In genomic region chr15:85900318-85900717, GRCm38 (mm10) we compare ENCODE assay signal across 29 mouse cellular contexts. TPM values are rescaled to one million over a fixed set of nuclear protein-coding genes. Genes with fewer than 3 reads are reported as not detected.
DNase-seq lines count a peak whose midpoint lies in the region; ATAC-seq and TF ChIP-seq lines count a peak whose summit lies in the region.
"Had no signal": no experiment of that assay in that cellular context is flagged by ENCODE, and none has a peak within 500 bp of the region (broad histone marks: within the 10 kb centered on the region; RNA-seq: fewer than 3 reads in every experiment).

No protein-coding gene starts in this region.

- H3K4me2 ChIP-seq in hindbrain, postnatal 0 days (ENCODE audit: low read depth, low read length) = no peak overlapping the region
- no peak overlapping the region for H3K4me2 ChIP-seq in hindbrain, embryonic 11.5 days (replicated peaks; ENCODE audit: low read depth, low read length)
- no peak overlapping the region for H3K4me2 ChIP-seq in forebrain, embryonic 14.5 days (ENCODE audit: low read length)
- no peak overlapping the region for H3K4me2 ChIP-seq in myocyte (ENCODE audit: low read depth)
- H3K4me2 ChIP-seq: embryonic facial prominence, embryonic 13.5 days; heart, embryonic 15.5 days; hindbrain, embryonic 14.5 days; kidney, embryonic 15.5 days; limb, embryonic 15.5 days had no signal

- no peaks in the 10 kb centered on the region; the same call in 1 of the 2 replicates for H3K36me3 ChIP-seq in hindbrain, postnatal 0 days (ENCODE audit: insufficient read depth, low read length)
- H3K36me3 ChIP-seq in hindbrain, embryonic 11.5 days (ENCODE audit: control insufficient read depth, insufficient read depth, low read length) = no peaks in the 10 kb centered on the region
- peaks cover 86% of the 10 kb centered on the region for H3K36me3 ChIP-seq in forebrain, embryonic 14.5 days (ENCODE audit: control insufficient read depth, insufficient read depth, low read length)
- H3K36me3 ChIP-seq in myocyte (ENCODE audit: control insufficient read depth, insufficient read depth) = peaks cover 11% of the 10 kb centered on the region

- no peaks in the 10 kb centered on the region for H3K4me1 ChIP-seq in hindbrain, postnatal 0 days (ENCODE audit: insufficient read depth, low read length)
- no peaks in the 10 kb centered on the region for H3K4me1 ChIP-seq in hindbrain, embryonic 11.5 days (replicated peaks; ENCODE audit: control insufficient read depth, insufficient read depth, low read length)
- H3K4me1 ChIP-seq in forebrain, embryonic 14.5 days (ENCODE audit: control insufficient read depth, insufficient read depth, low read length) = no peaks in the 10 kb centered on the region
- H3K4me1 ChIP-seq: embryonic facial prominence, embryonic 13.5 days; heart, embryonic 15.5 days; kidney, embryonic 15.5 days; limb, embryonic 10.5 days; limb, embryonic 15.5 days had no signal

- ATAC-seq in hindbrain, postnatal 0 days = no peak
- ATAC-seq in hindbrain, embryonic 11.5 days (ENCODE audit: low FRiP score) = no peak
- ATAC-seq in forebrain, embryonic 14.5 days = no peak
- ATAC-seq: CD4-positive, CD25-positive, alpha-beta regulatory T cell, adult 4 months had no signal

- H3K4me3 ChIP-seq in hindbrain, postnatal 0 days (ENCODE audit: low read length) = no peak overlapping the region
- no peak overlapping the region for H3K4me3 ChIP-seq in hindbrain, embryonic 11.5 days (ENCODE audit: low read depth, low read length)
- no peak overlapping the region for H3K4me3 ChIP-seq in forebrain, embryonic 14.5 days (ENCODE audit: low read depth, low read length)
- H3K4me3 ChIP-seq in myocyte = no peak overlapping the region
- H3K4me3 ChIP-seq: embryonic facial prominence, embryonic 13.5 days; heart, embryonic 10.5 days; heart, embryonic 15.5 days; kidney, embryonic 15.5 days; layer of hippocampus, adult 2 months; limb, embryonic 10.5 days; limb, embryonic 15.5 days had no signal

- no peak overlapping the region for H3K27ac ChIP-seq in hindbrain, postnatal 0 days
- H3K27ac ChIP-seq in hindbrain, embryonic 11.5 days (ENCODE audit: low read depth, low read length) = no peak overlapping the region
- no peak overlapping the region for H3K27ac ChIP-seq in forebrain, embryonic 14.5 days (ENCODE audit: low read depth, low read length)
- H3K27ac ChIP-seq: embryonic facial prominence, embryonic 13.5 days; heart, embryonic 10.5 days; heart, embryonic 15.5 days; hindbrain, embryonic 14.5 days; kidney, embryonic 15.5 days; layer of hippocampus, adult 2 months; limb, embryonic 10.5 days; limb, embryonic 15.5 days; liver, embryonic 14.5 days had no signal

- no peak overlapping the region for H3K9ac ChIP-seq in hindbrain, postnatal 0 days (replicated peaks; ENCODE audit: low read length)
- no peak overlapping the region for H3K9ac ChIP-seq in hindbrain, embryonic 11.5 days (ENCODE audit: low read depth, low read length)
- H3K9ac ChIP-seq in forebrain, embryonic 14.5 days (ENCODE audit: low read length) = no peak overlapping the region
- H3K9ac ChIP-seq: embryonic facial prominence, embryonic 13.5 days; heart, embryonic 15.5 days; hindbrain, embryonic 14.5 days; kidney, embryonic 15.5 days; limb, embryonic 15.5 days; liver, embryonic 14.5 days had no signal

- H3K79me2 ChIP-seq in myocyte (ENCODE audit: control insufficient read depth, insufficient read depth) = no peaks in the 10 kb centered on the region

- H3ac ChIP-seq in myocyte (ENCODE audit: control insufficient read depth, insufficient read length) = no peak overlapping the region

- TF ChIP-seq POLR2A in myocyte (IDR thresholded peaks at IDR 0.05; ENCODE audit: insufficient read length, low read depth) = no peak

- TF ChIP-seq CTCF in hindbrain, postnatal 0 days (IDR thresholded peaks at IDR 0.05; ENCODE audit: low read depth) = no peak

- DNase-seq in cerebellum, postnatal 10 days = peak; percentile 69 to 74
- no peak for DNase-seq in cerebellum, adult 9-10 months
- DNase-seq in hindbrain, postnatal 0 days (ENCODE audit: low spot score) = peak; percentile 56
- DNase-seq in hindbrain, embryonic 11.5 days (ENCODE audit: low spot score) = no peak
- peak; percentile 27 for DNase-seq in forebrain, embryonic 14.5 days (ENCODE audit: low spot score)
- no peak for DNase-seq in kidney, postnatal 14 days
- DNase-seq: adrenal gland, postnatal 25 days; cerebellum, adult 2 months; gastrocnemius, postnatal 14 days; kidney, adult 18-20 months; kidney, postnatal 36 days; lung, adult 2 months; lung, postnatal 10 days; midbrain, embryonic 14.5 days; right cerebral cortex, adult 18-20 months; spleen, adult 18-20 months; thymus, postnatal 14 days had no signal

- H3K27me3 ChIP-seq in hindbrain, postnatal 0 days (ENCODE audit: insufficient read depth, low read length) = no peaks in the 10 kb centered on the region
- H3K27me3 ChIP-seq in hindbrain, embryonic 11.5 days (ENCODE audit: control insufficient read depth, insufficient read depth, low read length) = no peaks in the 10 kb centered on the region
- H3K27me3 ChIP-seq in forebrain, embryonic 14.5 days (replicated peaks; ENCODE audit: control insufficient read depth, insufficient read depth, low read length) = no peaks in the 10 kb centered on the region
- no peaks in the 10 kb centered on the region for H3K27me3 ChIP-seq in myocyte (ENCODE audit: control insufficient read depth, insufficient read depth, insufficient read length)
- H3K27me3 ChIP-seq: embryonic facial prominence, embryonic 13.5 days; heart, embryonic 15.5 days; kidney, embryonic 15.5 days; limb, embryonic 15.5 days had no signal

- no peaks in the 10 kb centered on the region for H3K9me3 ChIP-seq in hindbrain, postnatal 0 days (ENCODE audit: low read length)
- H3K9me3 ChIP-seq in hindbrain, embryonic 11.5 days (ENCODE audit: control insufficient read depth, low read length) = no peaks in the 10 kb centered on the region
- H3K9me3 ChIP-seq in forebrain, embryonic 14.5 days (replicated peaks; ENCODE audit: control insufficient read depth, low read length) = no peaks in the 10 kb centered on the region
- H3K9me3 ChIP-seq: embryonic facial prominence, embryonic 13.5 days; heart, embryonic 10.5 days; heart, embryonic 15.5 days; kidney, embryonic 15.5 days; limb, embryonic 10.5 days; limb, embryonic 15.5 days had no signal

- 59% methylated on average over 8 of the region's 8 CpGs for WGBS in hindbrain, postnatal 0 days
- 95% methylated on average over 8 of the region's 8 CpGs for WGBS in hindbrain, embryonic 11.5 days
- 87% methylated on average over 8 of the region's 8 CpGs for WGBS in forebrain, embryonic 14.5 days

TF ChIP-seq in myocyte, 11 proteins besides CTCF, POLR2A, EP300 and RAD21:
- TF ChIP-seq USF1 (IDR thresholded peaks at IDR 0.05; ENCODE audit: low read depth) = no peak
- TF ChIP-seq SRF (IDR thresholded peaks at IDR 0.05; ENCODE audit: control insufficient read depth, insufficient read length, low read depth) = no peak
- no peak for TF ChIP-seq MYOG (IDR thresholded peaks at IDR 0.05; ENCODE audit: control insufficient read depth in 1 of 3, insufficient read depth in 1 of 3, insufficient read length in 2 of 3, low read depth in 2 of 3)
- TF ChIP-seq POLR2AphosphoS2 (IDR thresholded peaks at IDR 0.05; ENCODE audit: insufficient read length, low read depth) = peak; percentile 55
- TF ChIP-seq MAX (IDR thresholded peaks at IDR 0.05; ENCODE audit: low read depth) = no peak
- TF ChIP-seq REST (IDR thresholded peaks at IDR 0.05; ENCODE audit: insufficient read depth, insufficient read length) = no peak

RNA-seq across cellular contexts. Expression of gene Trmu, which starts 21.2 kb away (rescaled TPM):
- 21.6 and 30.4 TPM in 2 replicates for total RNA-seq in hindbrain, postnatal 0 days (2014; rRNA removed)
- polyA plus RNA-seq in hindbrain, postnatal 0 days (2015; fragmentation: Nextera tagmentation; extraction: Ambion mirVana) = 35.1 and 39.5 TPM in 2 replicates
- polyA plus RNA-seq in hindbrain, embryonic 11.5 days (2014; fragmentation: Nextera tagmentation; extraction: Ambion mirVana) = 30.4 and 34.6 TPM in 2 replicates
- 33.5 and 39.5 TPM in 2 replicates for polyA plus RNA-seq in forebrain, embryonic 14.5 days (2014; fragmentation: Nextera tagmentation; extraction: Ambion mirVana)
- polyA plus RNA-seq in myocyte (2012; fragmentation: generic; extraction: Trizol) = 21.4 TPM

RNA-seq across cellular contexts. Expression of gene Gtse1, which starts 40.8 kb away (rescaled TPM):
- total RNA-seq in hindbrain, postnatal 0 days (2014; rRNA removed) = 10.4 and 10.5 TPM in 2 replicates
- 4.9 and 5.4 TPM in 2 replicates for polyA plus RNA-seq in hindbrain, postnatal 0 days (2015; fragmentation: Nextera tagmentation; extraction: Ambion mirVana)
- polyA plus RNA-seq in hindbrain, embryonic 11.5 days (2014; fragmentation: Nextera tagmentation; extraction: Ambion mirVana) = 26.8 and 33.9 TPM in 2 replicates
- polyA plus RNA-seq in forebrain, embryonic 14.5 days (2014; fragmentation: Nextera tagmentation; extraction: Ambion mirVana) = 14.3 and 15.7 TPM in 2 replicates
- 18.0 TPM for polyA plus RNA-seq in myocyte (2012; fragmentation: generic; extraction: Trizol)
- total RNA-seq: monocyte, adult 5-6 weeks had no signal

Comparison
In these comparisons a context has a peak if more than half of its experiments do, and no peak if none do; other contexts are left out.
1. DNase-seq: peak in cerebellum, postnatal 10 days (2 of 2), hindbrain, postnatal 0 days (single experiment) and forebrain, embryonic 14.5 days (single experiment); none in cerebellum, adult 9-10 months (single experiment), hindbrain, embryonic 11.5 days (single experiment) and kidney, postnatal 14 days (single experiment).